Mouse (Mus musculus) testis, adult 2 months (tissue): ENCODE measurements around the gene A830031A19Rik. TPM values are rescaled to one million over a fixed set of nuclear protein-coding genes. Genes with fewer than 3 reads are reported as not detected.

Experiments
- H3K27ac ChIP-seq: fragments of 200-500 bp; 2 replicates; pipeline ENCODE4 v1.5.1; 2012; ENCODE audit warnings: low read depth, low read length; ENCODE audit not compliant: control insufficient read depth, insufficient read depth
- H3K27me3 ChIP-seq: fragments of 200-500 bp; 2 replicates; pipeline ENCODE4 v1.6.1; 2012; ENCODE audit warnings: mild to moderate bottlenecking, low read length, moderate library complexity; ENCODE audit not compliant: control insufficient read depth, insufficient read depth
- H3K36me3 ChIP-seq: fragments of 200-500 bp; 2 replicates; pipeline ENCODE4 v1.6.1; 2012; ENCODE audit warnings: mild to moderate bottlenecking, low read length; ENCODE audit not compliant: control insufficient read depth, insufficient read depth
- H3K4me1 ChIP-seq: fragments of 200-500 bp; 2 replicates; pipeline ENCODE4 v1.6.1; 2012; ENCODE audit warnings: low read length; ENCODE audit not compliant: control insufficient read depth, insufficient read depth
- H3K4me3 ChIP-seq: fragments of 200-500 bp; 2 replicates; pipeline ENCODE4 v1.5.1; 2012; ENCODE audit warnings: low read depth, mild to moderate bottlenecking, low read length, moderate library complexity, mixed read lengths; ENCODE audit not compliant: control insufficient read depth
- CTCF ChIP-seq: fragments of 200-500 bp; IDR thresholded peaks from 2 replicates; pipeline ENCODE4 v1.5.1; 2012; ENCODE audit warnings: low read depth, mild to moderate bottlenecking, inconsistent platforms, low read length, moderate library complexity; ENCODE audit not compliant: control insufficient read depth, insufficient read depth, insufficient replicate concordance
- POLR2A ChIP-seq: fragments of 200-500 bp; IDR thresholded peaks from 2 replicates; pipeline ENCODE4 v1.6.1; 2012; ENCODE audit warnings: low read depth, mild to moderate bottlenecking, inconsistent platforms, low read length, moderate library complexity; ENCODE audit not compliant: control insufficient read depth
- polyA plus RNA-seq: library from polyadenylated mRNA; depleted of rRNA; stranded (reverse); fragments of >200 nt; gene quantifications from 2 replicates; pipeline ENCODE4 v1.2.3, GENCODE M21; 2012

Gene A830031A19Rik
- polyA plus RNA-seq, 1 experiment: not detected

GRCm38 (mm10) chr11:24085986-24086385 lies 11.1 kb upstream of the A830031A19Rik start:
- Histone ChIP-seq H3K27me3 (no peaks in the 10 kb centered on the region), H3K4me3 (peak overlapping the region; percentile 7; the same call in 1 of the 2 replicates), H3K36me3 (no peaks in the 10 kb centered on the region), H3K4me1 (peaks cover 8% of the 10 kb centered on the region), H3K27ac (no peak overlapping the region)
- TF ChIP-seq CTCF: no peak
- TF ChIP-seq POLR2A: no peak

DNA sequence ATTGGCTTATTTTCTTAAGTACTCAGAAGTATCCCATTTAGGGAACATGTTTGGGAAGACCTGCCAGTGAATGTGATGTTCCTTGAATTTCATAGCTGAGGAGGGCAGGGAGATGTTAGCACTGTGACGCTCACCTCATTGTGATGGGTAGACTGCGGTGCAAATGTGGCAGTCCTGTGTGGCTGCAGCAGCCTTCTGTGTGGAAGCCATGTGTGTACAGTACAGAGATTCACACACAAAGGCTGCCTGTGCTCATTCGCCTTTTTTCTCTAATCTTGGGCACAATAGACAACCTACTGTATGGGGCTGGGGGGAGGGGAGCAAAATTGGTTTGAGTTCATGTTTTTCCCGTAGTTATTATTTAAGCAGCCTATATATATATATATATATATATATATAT lies 9.7 kb upstream of the A830031A19Rik start:
- no peak; the same call in 1 of the 2 replicates for TF ChIP-seq POLR2A
- no peaks in the 10 kb centered on the region for H3K36me3 ChIP-seq
- peak overlapping the region; percentile 25; the same call in 1 of the 2 replicates for H3K4me3 ChIP-seq
- no peak overlapping the region for H3K27ac ChIP-seq
- H3K27me3 ChIP-seq: no peaks in the 10 kb centered on the region
- peaks cover 18% of the 10 kb centered on the region for H3K4me1 ChIP-seq

- peaks cover 21% of the 10 kb centered on the region for H3K4me1 ChIP-seq
- peaks cover under 1% of the 10 kb centered on the region; the same call in 1 of the 2 replicates for H3K27me3 ChIP-seq
- no peak overlapping the region; the same call in 1 of the 2 replicates for H3K4me3 ChIP-seq
- H3K27ac ChIP-seq: no peak overlapping the region
- H3K36me3 ChIP-seq: no peaks in the 10 kb centered on the region
- TF ChIP-seq POLR2A: no peak
- TF ChIP-seq CTCF: no peak
Observed at GRCm38 (mm10) chr11:24084077-24084476, 9.2 kb upstream of the A830031A19Rik start.

GRCm38 (mm10) chr11:24083423-24083822 lies 8.6 kb upstream of the A830031A19Rik start:
- H3K4me1 ChIP-seq: peaks cover 25% of the 10 kb centered on the region
- no peak overlapping the region for H3K27ac ChIP-seq
- H3K4me3 ChIP-seq: peak overlapping the region; percentile 65
- H3K36me3 ChIP-seq: no peaks in the 10 kb centered on the region
- TF ChIP-seq POLR2A (no peak), CTCF (no peak)
- peaks cover 4% of the 10 kb centered on the region for H3K27me3 ChIP-seq

- H3K27ac ChIP-seq: no peak overlapping the region
- H3K27me3 ChIP-seq: peaks cover 4% of the 10 kb centered on the region
- peaks cover 25% of the 10 kb centered on the region for H3K4me1 ChIP-seq
- TF ChIP-seq POLR2A (no peak), CTCF (no peak)
- no peaks in the 10 kb centered on the region for H3K36me3 ChIP-seq
- H3K4me3 ChIP-seq: no peak overlapping the region; the same call in 1 of the 2 replicates
Observed at GRCm38 (mm10) chr11:24083076-24083405, 8.2 kb upstream of the A830031A19Rik start.

- no peak overlapping the region for H3K27ac ChIP-seq
- no peaks in the 10 kb centered on the region for H3K36me3 ChIP-seq
- H3K4me1 ChIP-seq: peaks cover 25% of the 10 kb centered on the region
- H3K27me3 ChIP-seq: peaks cover 7% of the 10 kb centered on the region
- peak overlapping the region; percentile 94 for H3K4me3 ChIP-seq
- TF ChIP-seq POLR2A (no peak), CTCF (no peak)
Observed at GRCm38 (mm10) chr11:24082385-24083075, 7.7 kb upstream of the A830031A19Rik start.

GRCm38 (mm10) chr11:24081687-24082384 lies 7.0 kb upstream of the A830031A19Rik start:
- TF ChIP-seq POLR2A: 0 out of 2 replicates have a peak, but pooled peaks have one; percentile 0
- TF ChIP-seq CTCF: no peak
- Histone ChIP-seq H3K4me3 (peak overlapping the region; percentile 94), H3K27me3 (peaks cover 9% of the 10 kb centered on the region), H3K4me1 (peaks cover 29% of the 10 kb centered on the region), H3K27ac (no peak overlapping the region; the same call in 1 of the 2 replicates), H3K36me3 (no peaks in the 10 kb centered on the region)
